Mouse (Mus musculus) kidney, postnatal 0 days (tissue): Measurements from ENCODE around the gene Csmd2. TPM values are rescaled to one million over a fixed set of nuclear protein-coding genes. Genes with fewer than 3 reads are reported as not detected.

ENCODE experiments used
- ATAC-seq: fragments of 200-750 bp; cut with Nextera tagmentation; replicated peaks from 2 replicates; pipeline ENCODE4 v1.8.0; 2017; ENCODE audit warnings: low read depth, moderate number of reproducible peaks, moderate TSS enrichment, moderate library complexity; ENCODE audit not compliant: low FRiP score
- DNase-seq: peaks from one replicate; pipeline ENCODE4 v3.0.0-alpha.2; 2016; ENCODE audit warnings: low spot score
- H3K27ac ChIP-seq: fragments of 300-500 bp; sonication (generic); 2 replicates; pipeline ENCODE4 v1.5.1; 2014; ENCODE audit warnings: mild to moderate bottlenecking
- H3K27me3 ChIP-seq: fragments of 300-500 bp; sonication (generic); 2 replicates; pipeline ENCODE4 v1.6.1; 2014; ENCODE audit warnings: low read length, mixed read lengths; ENCODE audit not compliant: insufficient read depth
- H3K36me3 ChIP-seq: fragments of 300-500 bp; sonication (generic); 2 replicates; pipeline ENCODE4 v1.6.1; 2014; ENCODE audit warnings: low read length, mixed read lengths; ENCODE audit not compliant: insufficient read depth
- H3K4me1 ChIP-seq: fragments of 300-500 bp; sonication (generic); replicated peaks from 2 replicates; pipeline ENCODE4 v1.6.1; 2014; ENCODE audit warnings: antibody characterized with exemption, low read length, mixed read lengths; ENCODE audit not compliant: insufficient read depth
- H3K4me2 ChIP-seq: fragments of 300-500 bp; sonication (generic); 2 replicates; pipeline ENCODE4 v1.6.1; 2014; ENCODE audit warnings: mild to moderate bottlenecking, low read length, moderate library complexity, mixed read lengths
- H3K4me3 ChIP-seq: fragments of 300-500 bp; sonication (generic); replicated peaks from 2 replicates; pipeline ENCODE4 v1.5.1; 2014; ENCODE audit warnings: low read depth, low read length
- H3K9ac ChIP-seq: fragments of 300-500 bp; sonication (generic); 2 replicates; pipeline ENCODE4 v1.6.1; 2014; ENCODE audit warnings: low read depth, low read length
- H3K9me3 ChIP-seq: fragments of 300-500 bp; sonication (generic); replicated peaks from 2 replicates; pipeline ENCODE4 v1.6.1; 2016; ENCODE audit warnings: low read length, inconsistent platforms, mixed read lengths
- CTCF ChIP-seq: IDR thresholded peaks from 2 replicates; pipeline ENCODE4 v1.5.1; 2016; ENCODE audit warnings: antibody characterized with exemption, low read depth, mild to moderate bottlenecking, moderate library complexity
- WGBS: fragments of 180-500 bp; shearing (Covaris S2); extraction: QIAGEN DNeasy Blood & Tissue Kit; methylation state at CpG from one replicate; pipeline ENCODE4 v1.1.7; 2014; 5-methylcytosine and 5-hydroxymethylcytosine counted together
- polyA plus RNA-seq: library from polyadenylated mRNA; unstranded; fragments of >200 nt; fragmentation: Nextera tagmentation; extraction: Ambion mirVana; gene quantifications from 2 replicates; pipeline ENCODE4 v1.2.1, GENCODE M21; 2015

The Csmd2 gene
- polyA plus RNA-seq, 1 experiment from 2014 or later, result 0.05 TPM

GRCm38 (mm10) chr4:128132876-128133646, 145.4 kb downstream of the Csmd2 start:
- Histone ChIP-seq H3K4me2 (no peak overlapping the region), H3K4me3 (no peak overlapping the region), H3K9ac (no peak overlapping the region), H3K36me3 (no peaks in the 10 kb centered on the region), H3K27me3 (no peaks in the 10 kb centered on the region), H3K27ac (no peak overlapping the region), H3K4me1 (no peaks in the 10 kb centered on the region), H3K9me3 (no peaks in the 10 kb centered on the region)
- ATAC-seq (no peak), DNase-seq (no peak)
- WGBS, result 78% methylated on average over 11 of the region's 11 CpGs
- TF ChIP-seq CTCF, result no peak

GRCm38 (mm10) chr4:128134348-128134994, 146.8 kb downstream of the Csmd2 start:
- WGBS, result 78% methylated on average over 11 of the region's 11 CpGs
- no peak overlapping the region for H3K9ac ChIP-seq
- H3K4me1 ChIP-seq, result no peaks in the 10 kb centered on the region
- TF ChIP-seq CTCF, result no peak
- ATAC-seq (no peak), DNase-seq (no peak)
- H3K4me3 ChIP-seq, result no peak overlapping the region
- no peaks in the 10 kb centered on the region for H3K27me3 ChIP-seq
- H3K9me3 ChIP-seq, result no peaks in the 10 kb centered on the region
- H3K4me2 ChIP-seq, result no peak overlapping the region
- no peak overlapping the region for H3K27ac ChIP-seq
- no peaks in the 10 kb centered on the region for H3K36me3 ChIP-seq

- Histone ChIP-seq H3K27ac (no peak overlapping the region), H3K36me3 (no peaks in the 10 kb centered on the region), H3K4me2 (no peak overlapping the region), H3K9ac (no peak overlapping the region), H3K27me3 (no peaks in the 10 kb centered on the region), H3K4me3 (no peak overlapping the region), H3K4me1 (no peaks in the 10 kb centered on the region), H3K9me3 (no peaks in the 10 kb centered on the region)
- no peak for TF ChIP-seq CTCF
- DNase-seq (no peak), ATAC-seq (no peak)
- 53% methylated on average over 12 of the region's 12 CpGs for WGBS
These were observed 147.5 kb downstream of the Csmd2 start for GRCm38 (mm10) chr4:128135014-128135622.

GRCm38 (mm10) chr4:128139991-128140390, 152.3 kb downstream of the Csmd2 start:
- H3K4me1 ChIP-seq, result no peaks in the 10 kb centered on the region
- no peak for TF ChIP-seq CTCF
- no peak overlapping the region for H3K4me3 ChIP-seq
- no peak overlapping the region for H3K9ac ChIP-seq
- ATAC-seq (no peak), DNase-seq (no peak)
- WGBS, result 86% methylated on average over 2 of the region's 2 CpGs
- no peaks in the 10 kb centered on the region for H3K9me3 ChIP-seq
- no peaks in the 10 kb centered on the region for H3K36me3 ChIP-seq
- H3K27me3 ChIP-seq, result no peaks in the 10 kb centered on the region
- no peak overlapping the region for H3K27ac ChIP-seq
- no peak overlapping the region for H3K4me2 ChIP-seq

GRCm38 (mm10) chr4:128141161-128142101, 153.8 kb downstream of the Csmd2 start:
- H3K9me3 ChIP-seq, result no peaks in the 10 kb centered on the region
- ATAC-seq (no peak), DNase-seq (no peak)
- no peak overlapping the region for H3K4me3 ChIP-seq
- no peak overlapping the region for H3K4me2 ChIP-seq
- WGBS, result 59% methylated on average over 10 of the region's 10 CpGs
- no peak for TF ChIP-seq CTCF
- no peaks in the 10 kb centered on the region for H3K27me3 ChIP-seq
- no peaks in the 10 kb centered on the region for H3K4me1 ChIP-seq
- H3K27ac ChIP-seq, result no peak overlapping the region
- no peaks in the 10 kb centered on the region for H3K36me3 ChIP-seq
- no peak overlapping the region for H3K9ac ChIP-seq

GRCm38 (mm10) chr4:128142279-128142678, 154.6 kb downstream of the Csmd2 start:
- H3K27ac ChIP-seq, result no peak overlapping the region
- DNase-seq (no peak), ATAC-seq (no peak)
- no peak overlapping the region for H3K4me3 ChIP-seq
- WGBS, result 89% methylated on average over 3 of the region's 3 CpGs
- no peak overlapping the region for H3K4me2 ChIP-seq
- no peak for TF ChIP-seq CTCF
- no peaks in the 10 kb centered on the region for H3K4me1 ChIP-seq
- H3K9me3 ChIP-seq, result no peaks in the 10 kb centered on the region
- no peaks in the 10 kb centered on the region for H3K27me3 ChIP-seq
- H3K9ac ChIP-seq, result no peak overlapping the region
- H3K36me3 ChIP-seq, result no peaks in the 10 kb centered on the region
